Mouse (Mus musculus): Measurements from ENCODE around the gene Fgfr3.

The Fgfr3 gene

DNA sequence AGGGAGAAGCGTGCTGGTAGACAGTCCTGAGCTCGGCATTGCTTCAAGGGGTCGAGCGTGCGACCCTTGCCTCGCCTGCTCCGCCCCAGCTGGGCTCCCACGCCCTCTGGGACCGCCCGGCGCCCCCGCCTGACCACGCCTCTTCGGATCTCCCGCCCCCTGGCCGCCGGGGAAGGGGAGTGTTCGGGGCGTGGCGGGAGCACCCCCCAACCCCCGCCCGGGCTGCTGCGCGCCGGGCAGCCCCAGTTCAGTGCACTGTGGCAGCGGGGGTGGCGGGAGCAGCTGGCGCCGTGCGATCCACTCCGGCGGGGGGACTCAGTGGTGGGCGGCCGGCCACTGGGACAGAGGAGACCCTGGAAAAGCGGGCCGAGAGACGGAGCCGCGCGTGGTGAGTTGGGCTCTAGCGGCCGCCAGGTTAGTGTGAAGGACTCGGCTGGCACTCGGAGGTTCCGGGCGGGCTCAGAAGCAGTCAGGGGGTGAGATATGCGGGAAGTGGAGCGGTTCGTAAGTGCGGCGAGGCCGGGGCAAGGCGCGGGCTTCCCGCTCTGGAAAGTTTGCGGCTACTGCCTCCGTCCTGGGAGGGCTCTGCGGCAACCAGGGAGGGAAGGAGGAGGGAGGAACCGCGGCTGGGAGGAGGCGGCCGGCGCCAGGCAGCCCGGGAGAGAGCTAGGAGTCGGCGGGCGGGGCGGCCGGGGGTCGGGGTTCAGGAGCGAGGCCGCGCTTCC is at the start of gene Fgfr3:
Gene Fgfr3 (plus strand): TSS at position 134 of the 725 bp plus-strand sequence.
- peak in 1 of 2 experiments; percentile 14 for DNase-seq (ENCODE audit: low read depth in 2 of 2, low spot score in 2 of 2)

DNA sequence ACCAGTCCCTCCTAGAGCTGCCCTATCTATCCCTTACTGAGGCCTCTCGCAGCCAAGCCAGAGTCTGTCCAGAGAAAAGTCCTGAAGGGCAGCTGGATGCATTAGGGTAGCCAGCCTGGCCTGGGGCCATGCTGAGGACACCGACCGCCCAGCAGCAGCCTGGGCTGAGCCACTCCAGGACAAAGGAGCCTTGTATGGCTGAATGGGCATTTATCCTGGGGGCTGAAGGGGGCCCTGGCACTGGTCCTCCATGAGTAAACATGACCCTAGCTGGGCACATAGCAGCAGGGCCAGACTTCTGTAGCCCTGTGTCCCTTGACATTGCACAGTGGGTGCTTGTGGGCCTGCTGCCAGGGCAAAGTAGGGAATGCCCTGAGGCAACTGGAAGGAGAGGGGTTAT is 47.0 kb upstream of the Fgfr3 start:
- no peak for DNase-seq (ENCODE audit: low read depth in 2 of 2, low spot score in 2 of 2)

DNA sequence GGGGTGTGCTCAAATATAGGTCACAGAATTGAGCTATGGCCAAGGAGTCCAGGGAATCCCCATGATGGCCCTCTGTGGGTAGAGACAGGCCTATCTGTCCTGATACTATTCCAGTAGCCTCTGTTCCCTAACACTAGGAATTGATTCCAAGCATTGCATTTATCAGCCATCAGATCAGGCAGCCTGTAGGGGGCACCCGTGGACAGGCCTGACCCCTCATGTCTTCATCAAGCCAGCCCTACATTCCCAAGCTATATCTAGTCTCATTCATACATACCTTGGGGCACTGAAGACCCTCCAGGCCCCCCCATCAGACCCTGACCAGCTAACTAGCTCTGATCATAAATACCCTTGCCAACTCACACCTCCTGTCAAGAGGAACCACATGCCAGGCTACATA is 45.5 kb upstream of the Fgfr3 start:
- no peak for DNase-seq (ENCODE audit: low read depth in 2 of 2, low spot score in 2 of 2)

DNA sequence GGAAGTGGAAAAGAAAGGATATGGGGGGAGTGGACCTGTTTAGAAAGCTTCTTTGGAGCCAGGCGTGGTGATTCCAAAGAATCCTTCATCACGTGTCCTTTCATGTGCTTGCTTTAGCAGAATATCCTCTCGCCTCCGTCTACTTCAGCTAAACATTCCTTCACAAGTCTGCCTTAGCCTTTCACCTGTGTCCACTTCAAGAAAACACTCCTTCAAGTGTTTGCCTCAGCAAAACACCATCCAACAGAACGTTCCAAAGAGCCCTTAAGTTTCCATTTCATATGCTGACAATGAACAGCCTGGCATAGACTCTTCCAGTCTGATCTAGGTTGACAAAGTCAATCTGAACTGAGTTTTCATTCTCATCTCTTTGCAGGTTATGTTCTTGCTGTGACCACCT is 43.2 kb upstream of the Fgfr3 start:
- no peak for DNase-seq (ENCODE audit: low read depth in 2 of 2, low spot score in 2 of 2)

DNA sequence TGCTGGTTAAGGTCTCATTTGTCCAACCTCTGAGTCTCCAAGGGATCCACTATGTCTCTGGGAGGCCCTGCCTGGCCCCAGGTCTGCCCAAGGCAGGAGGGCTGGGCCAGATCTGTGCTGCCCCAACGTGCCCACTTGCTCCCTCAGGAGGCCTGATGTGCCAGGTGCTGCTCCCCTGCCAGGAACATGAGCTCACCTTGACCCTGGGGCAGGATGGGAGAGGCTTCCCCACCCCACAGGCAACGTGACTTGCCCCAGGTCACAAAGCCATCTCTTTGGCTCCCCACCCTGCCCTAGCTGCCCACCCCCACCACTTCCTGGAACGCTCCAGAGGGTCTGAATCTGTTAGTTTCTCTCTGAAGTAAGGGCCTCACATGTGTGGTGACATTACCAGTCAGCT is 40.4 kb upstream of the Fgfr3 start:
- DNase-seq (ENCODE audit: low read depth in 2 of 2, low spot score in 2 of 2): no peak

DNA sequence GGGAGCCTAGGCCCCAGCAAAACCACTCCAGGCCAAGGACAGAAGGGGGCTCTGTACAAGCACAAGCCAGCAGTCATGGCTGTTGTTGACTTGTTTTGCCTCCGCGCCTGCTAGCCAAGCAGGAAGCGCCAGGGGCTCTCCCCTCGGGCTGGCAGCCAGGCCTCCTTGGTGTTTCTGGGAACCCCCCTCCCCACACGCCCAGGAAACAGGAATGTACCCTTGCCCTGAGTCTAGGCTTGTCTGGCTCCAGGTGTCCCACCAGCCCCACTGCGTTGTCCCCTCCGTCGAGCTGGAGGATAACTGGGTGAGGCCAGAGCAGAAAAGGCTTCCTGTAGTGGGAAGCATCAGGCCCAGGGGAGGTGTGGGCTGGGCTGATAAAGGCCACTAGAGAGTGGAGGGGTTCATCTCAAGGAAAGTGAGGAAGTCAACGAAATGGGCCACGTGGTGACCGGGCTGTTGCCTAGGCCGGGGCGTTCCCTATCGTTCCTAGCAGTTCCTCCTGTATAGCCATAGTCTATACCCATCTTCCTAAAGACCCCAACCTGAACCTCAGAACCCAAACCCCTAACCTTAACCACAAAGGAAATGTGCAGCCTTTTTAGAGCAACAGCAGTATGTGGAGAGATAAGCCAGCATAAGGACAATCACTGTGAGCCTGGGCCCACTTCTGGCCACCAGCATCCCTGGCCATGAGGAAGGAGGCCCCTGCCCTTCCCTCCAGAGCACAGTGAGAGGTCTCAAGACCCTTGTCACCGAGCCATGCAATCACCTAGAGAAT is 39.7 kb upstream of the Fgfr3 start:
- no peak for DNase-seq (ENCODE audit: low read depth in 2 of 2, low spot score in 2 of 2)

DNA sequence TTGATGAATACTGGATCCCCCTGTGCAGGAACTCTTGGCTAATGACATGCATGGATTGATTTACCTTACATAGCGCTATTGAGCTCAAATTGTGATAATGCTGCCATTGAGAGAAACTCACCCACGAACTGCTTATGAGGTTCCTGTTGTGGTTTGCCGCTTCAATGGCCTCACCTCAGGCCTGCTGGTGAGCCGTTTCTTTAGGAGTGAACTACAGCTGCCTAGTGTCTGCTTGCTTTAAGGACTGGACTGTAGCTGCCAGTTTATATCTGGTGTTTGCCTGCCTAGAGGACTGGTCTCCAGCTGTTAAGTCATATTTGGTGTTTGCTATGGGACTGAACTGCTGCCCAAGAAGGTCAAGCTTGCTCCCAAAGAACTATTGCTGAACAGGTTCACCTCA is 38.5 kb upstream of the Fgfr3 start:
- no peak for DNase-seq (ENCODE audit: low read depth in 2 of 2, low spot score in 2 of 2)

DNA sequence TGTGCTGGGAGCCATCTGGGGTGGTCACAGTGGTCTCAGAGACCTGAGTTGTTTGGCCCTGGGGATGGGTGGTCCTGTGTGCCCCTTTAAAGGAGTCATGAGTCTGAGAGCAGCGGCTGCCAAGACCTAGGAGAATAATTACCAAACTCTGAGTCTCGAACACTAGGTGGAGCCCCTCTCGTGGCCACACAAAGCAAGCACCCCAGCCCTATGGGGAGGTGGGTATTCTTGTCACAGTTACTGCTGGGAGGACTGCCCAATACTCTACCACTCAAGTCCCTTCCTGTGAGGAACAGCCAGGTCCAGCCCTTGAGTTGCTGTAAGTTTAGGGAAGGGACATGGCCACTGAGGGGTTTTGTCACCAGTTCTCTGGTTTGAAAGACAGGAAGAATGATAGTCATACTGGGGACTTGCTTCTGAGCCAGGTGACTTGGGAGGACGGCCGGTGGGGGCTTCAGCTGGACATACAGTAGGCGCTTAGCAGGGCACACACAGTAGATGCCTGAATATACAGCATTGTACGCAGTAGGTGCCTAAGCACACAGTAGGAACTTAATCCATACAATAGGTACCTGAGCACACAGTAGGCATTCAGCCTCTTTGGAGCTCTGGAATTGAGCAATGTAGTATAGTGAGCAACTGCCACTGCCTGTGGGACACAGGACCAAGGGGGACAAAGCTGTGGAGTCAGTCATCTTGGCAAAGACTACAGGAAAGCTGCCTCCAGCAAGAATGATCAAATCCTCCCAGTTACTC is 37.4 kb upstream of the Fgfr3 start:
- no peak for DNase-seq (ENCODE audit: low read depth in 2 of 2, low spot score in 2 of 2)

DNA sequence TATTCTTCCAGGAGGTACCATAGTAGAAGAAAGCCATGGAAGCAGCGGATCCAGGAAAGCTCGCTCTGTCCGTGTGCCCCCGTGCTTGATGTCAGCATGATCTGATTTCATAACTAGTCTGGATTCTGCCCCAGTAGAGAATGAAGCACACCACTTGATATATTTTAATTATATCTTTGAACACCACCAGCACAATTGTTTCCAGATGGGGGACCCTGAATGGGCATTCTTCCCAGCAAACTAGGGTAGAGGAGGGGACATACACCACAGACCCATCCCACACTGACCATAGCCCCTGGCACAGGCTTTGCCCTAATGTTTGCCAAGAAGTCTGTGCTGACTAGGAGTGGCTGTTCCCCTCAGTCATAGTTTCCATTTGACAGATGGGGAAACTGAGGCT is 36.5 kb upstream of the Fgfr3 start:
- no peak for DNase-seq (ENCODE audit: low read depth in 2 of 2, low spot score in 2 of 2)

DNA sequence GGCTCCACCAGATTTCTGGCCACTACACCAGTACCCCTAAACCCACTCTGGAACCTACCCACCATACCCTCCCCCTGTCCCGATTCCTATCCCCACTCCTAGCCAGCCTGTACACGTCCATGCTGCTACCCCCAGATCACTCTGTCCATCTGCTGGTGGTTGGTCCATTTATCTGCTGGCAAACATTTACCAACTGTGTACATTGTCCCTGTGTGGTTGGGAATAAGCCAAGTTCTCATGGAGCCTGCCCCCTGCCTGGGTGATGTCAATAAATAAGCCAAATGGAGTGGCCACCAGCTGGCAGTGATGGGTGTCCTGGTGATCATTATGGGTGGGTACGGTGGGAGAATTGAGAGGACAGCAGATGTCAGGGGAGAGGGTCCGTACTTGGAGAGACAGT is 34.3 kb upstream of the Fgfr3 start:
- DNase-seq (ENCODE audit: low read depth in 2 of 2, low spot score in 2 of 2): no peak

DNA sequence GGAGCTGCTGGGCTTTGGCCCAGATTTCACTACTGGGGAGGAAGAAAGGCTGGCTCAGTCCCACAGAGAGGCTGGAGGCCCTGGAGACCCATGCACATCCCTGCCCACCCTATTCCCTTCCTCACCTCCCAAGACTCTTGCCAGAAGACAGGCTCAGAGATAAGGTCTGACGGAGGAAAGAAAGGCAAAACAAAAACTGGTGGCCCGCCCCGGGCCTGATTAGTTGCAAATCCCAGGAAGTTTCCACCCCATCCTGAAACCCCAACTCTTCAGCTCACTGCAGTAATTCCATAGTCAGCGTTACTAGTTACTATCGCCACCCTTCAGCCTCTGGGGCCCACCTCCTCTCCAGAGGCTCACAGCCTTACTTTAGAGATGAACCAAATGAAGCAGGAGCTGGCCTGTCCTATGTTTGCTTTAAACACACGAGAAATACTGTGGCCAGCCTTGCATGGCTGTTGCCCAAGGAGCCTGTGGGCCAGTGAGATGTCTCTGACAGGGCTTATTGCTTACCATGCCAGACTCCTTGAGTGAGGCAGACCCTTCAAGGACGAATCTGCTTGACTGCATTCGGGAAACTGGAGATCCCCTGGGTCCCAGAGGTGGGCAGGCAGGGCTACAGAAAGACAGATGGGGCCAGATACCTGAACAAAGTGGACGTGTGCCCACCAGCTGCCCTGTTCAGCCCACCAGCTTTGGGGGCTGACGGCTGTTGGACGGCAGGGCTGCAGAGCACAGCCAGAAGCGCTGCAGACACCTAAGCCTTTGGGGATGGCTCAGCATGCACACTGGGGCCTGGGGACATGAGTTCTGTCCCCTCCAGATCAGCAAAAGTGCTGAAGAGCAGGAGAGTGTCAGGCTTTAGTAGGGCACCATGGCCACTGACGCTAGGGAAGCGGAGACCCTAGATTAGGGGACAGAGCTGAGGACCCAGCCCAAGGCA is 32.9 kb upstream of the Fgfr3 start:
- no peak for DNase-seq (ENCODE audit: low read depth in 2 of 2, low spot score in 2 of 2)

DNA sequence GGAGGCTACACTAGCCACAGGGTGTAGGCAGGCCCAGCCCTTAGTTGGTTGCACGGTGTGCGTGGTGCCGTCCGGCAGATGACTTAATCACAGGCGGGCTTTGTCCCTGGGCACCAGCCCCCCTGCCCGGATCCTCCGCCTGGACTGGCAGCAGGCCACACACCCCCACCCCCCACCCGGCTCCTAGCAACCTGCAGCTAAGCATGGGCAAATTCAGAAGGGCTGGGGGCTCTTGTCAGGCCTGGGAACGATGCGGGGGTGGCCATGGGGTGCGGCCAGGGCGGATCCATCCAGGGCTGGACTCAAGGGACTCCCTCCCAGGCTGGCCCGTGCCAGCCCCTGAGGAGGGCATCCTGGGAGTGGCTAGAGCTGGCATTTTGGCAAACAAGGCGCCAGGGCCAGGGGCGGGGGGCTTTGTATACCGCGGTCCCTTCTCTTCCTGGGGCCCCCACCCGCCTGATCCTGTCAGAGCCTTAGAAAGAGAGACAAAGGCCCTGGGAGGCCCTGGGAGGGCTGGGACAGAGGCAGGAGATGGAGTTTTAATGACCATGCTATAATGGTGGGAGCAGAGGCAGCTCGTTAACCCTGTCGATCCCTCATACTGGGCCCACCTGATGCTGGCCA is 32.1 kb upstream of the Fgfr3 start:
- no peak for DNase-seq (ENCODE audit: low read depth in 2 of 2, low spot score in 2 of 2)

DNA sequence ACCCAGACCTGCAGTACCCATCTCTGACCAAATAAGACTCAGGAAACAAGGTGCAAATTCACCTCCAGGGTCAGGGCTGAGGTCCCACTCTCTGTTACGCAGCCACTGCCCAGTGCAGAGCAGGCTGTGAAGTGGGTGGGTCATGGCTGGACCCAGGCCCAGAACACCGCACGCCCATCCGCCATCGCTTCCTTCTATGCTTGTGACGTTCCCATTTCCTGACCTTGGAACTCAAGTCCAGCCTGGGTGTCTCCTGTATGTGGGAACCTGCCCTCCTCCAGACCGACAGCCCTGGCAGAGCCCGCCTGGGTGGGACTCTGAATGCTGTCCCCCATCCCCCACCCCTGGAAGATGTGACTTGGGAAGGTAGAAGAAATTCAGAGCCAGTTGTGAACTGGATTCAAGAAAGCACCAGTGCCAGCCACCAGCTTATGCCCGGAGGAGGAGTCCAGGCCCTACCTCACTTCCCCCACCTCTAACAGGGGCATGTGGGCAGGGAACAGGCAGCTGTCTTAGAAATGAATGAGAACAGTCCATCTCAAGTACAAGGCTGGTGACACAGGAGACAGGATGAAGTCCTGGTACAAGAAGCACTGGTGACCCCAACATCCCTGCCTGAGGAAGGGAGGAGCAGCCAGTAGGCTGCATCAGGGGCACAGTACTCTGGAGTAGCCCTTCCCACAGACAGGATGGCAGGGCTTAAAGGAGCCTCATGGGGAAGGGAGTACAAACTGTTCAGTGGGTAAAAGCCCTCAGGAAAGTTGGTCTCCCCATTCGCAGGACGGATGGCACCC is 31.4 kb upstream of the Fgfr3 start:
- no peak for DNase-seq (ENCODE audit: low read depth in 2 of 2, low spot score in 2 of 2)

DNA sequence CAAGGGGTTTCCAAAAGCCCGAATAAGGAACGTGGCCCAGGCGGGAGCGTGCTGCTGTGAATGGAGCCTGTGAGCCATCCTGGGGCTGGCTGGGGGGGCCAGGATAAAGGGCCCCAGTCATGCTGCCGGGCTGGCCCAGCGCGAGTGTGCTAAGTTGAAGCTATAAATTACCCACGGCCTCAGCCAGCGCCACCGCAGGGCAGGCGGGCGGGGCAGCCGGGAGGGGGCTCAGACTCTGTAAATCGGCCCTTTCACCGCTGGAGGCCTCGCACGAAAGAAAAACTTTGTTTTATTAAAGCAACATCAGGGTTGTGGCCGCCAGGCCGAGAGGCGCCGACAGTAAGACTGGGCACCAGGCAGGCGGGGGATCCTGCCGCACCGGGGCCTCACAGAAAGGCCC is 29.1 kb upstream of the Fgfr3 start:
- DNase-seq (ENCODE audit: low read depth in 2 of 2, low spot score in 2 of 2): no peak

DNA sequence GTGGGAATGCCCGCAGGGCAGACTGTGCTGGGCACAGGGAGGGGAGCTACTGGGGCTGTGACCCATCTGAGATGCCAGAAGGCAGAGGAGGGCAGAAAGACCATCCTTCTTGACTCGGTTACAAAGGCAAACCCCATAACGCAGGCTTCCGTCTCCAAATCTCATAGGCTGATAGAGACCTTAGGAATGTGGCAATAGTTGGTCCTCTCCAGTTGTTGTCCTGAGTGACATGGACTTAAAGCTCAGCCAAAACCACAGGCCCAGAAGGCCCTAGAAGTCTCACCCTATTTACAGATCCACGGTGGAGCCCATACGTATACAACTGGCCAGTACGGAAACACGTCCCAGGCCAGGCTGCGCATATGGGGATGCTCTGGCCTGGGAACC is 27.0 kb upstream of the Fgfr3 start:
- DNase-seq (ENCODE audit: low read depth in 2 of 2, low spot score in 2 of 2): no peak

DNA sequence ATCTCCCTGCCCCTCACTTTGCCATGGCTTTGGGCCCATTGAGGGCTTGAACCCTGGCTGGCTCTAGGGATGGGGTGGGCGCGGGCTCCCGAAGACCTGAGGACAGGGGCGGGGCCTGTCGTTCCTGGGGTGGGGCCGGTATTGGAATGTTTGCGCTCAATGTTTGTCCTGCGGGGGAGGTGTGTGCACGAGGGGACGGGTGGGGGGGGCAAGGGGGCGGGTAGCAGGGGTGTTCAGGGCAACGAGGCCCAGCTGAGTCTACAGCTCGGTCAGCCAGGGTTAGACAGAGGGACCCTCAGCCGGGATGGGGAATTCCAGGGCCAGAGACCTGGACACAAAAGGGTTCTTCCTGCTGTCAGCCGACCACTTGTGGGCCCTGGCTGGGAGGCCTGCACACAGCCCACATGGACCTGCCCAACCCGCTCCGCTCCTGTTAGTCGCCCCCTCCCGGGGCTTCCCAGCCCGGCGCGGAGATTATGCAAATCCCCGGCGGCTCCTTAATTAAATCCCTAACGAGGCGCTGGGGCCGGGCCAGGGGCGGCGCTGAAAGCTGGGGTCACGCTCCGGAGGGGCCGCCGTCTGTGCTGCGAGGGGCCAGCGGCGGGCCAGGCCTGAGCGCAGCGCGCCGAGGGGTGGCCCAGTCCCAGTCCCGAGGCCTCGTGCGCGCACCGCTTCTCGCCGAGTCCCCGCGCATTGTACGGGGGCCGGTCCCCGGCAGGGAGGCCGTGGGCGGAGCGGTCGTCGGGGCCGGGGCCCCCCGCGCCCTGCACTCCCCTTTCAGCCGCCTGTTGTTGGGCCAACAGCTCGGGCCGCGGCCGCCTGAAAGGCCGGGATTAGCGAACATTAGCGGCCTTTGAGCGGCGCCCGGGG is 26.4 kb upstream of the Fgfr3 start:
- no peak for DNase-seq (ENCODE audit: low read depth in 2 of 2, low spot score in 2 of 2)

DNA sequence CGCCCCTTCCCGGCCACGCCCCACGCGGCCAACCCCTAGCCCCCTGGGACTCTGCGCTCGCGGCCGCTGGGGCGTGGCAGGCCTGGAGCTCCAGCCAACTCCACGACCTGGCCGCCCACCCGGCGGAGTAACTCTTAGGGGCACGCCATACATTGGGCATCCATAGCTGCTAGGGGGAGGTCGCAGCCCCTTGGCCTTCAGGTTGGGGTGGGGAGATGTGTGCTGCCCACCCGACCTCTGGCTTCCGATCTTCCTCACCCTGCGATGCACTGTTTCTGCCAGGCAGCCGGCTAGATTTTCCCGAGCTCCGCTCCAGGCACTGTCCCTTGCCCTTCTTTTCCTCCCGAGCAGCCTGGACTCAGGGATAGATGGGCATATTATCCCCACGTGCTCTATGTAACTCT is 25.8 kb upstream of the Fgfr3 start:
- DNase-seq (ENCODE audit: low read depth in 2 of 2, low spot score in 2 of 2): no peak

DNA sequence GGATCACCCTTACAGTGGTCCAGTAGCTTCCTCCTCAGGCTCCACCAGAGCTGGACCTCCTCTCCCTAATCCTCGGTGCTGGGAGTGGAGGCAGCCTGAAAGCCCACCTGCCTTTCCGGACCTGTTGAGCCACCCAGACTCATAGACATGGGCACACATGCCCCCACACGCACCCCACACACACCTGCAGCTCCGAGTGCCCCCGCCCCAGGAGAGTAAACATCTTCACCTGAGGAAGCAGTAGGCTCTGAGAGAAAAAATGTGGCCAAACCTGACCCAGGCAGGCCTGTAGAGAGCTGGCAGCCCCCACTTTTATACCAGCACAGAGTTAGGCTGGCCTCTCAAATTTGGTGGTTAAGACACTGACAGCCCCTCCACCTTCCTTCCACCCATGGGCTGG is 25.0 kb upstream of the Fgfr3 start:
- no peak for DNase-seq (ENCODE audit: low read depth in 2 of 2, low spot score in 2 of 2)

DNA sequence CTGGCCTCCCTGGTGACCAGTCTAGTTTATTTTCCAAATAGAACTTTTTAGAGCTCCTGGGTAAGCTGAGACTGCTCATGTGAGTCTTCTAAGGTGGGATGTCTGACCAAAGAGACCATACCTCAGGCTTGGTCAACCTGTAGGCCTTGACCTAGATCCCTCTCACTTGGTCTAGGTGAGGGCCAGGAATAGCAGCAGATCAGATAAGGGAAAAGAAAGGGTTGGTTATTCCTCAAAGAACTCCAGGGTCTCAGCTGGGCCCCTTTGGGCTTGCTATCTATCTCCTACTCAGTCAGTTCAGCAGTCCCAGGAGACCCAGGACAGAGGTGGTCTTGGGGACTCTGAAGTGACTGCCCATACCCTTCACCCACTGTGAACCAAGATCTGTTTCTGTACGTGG is 23.9 kb upstream of the Fgfr3 start:
- no peak for DNase-seq (ENCODE audit: low read depth in 2 of 2, low spot score in 2 of 2)

Data from CD8-positive naive resting alpha-beta T cell, adult 2 months (primary cell).